Mouse (Mus musculus) heart, postnatal 0 days (tissue): ENCODE measurements around the gene Tut4. TPM values are rescaled to one million over a fixed set of nuclear protein-coding genes. Genes with fewer than 3 reads are reported as not detected.
A peak's percentile ranks its signal among the peaks of the same experiment; 100 is the strongest.

Experiments used
- ATAC-seq: fragments of 200-750 bp; cut with Nextera tagmentation; 2 replicates; pipeline ENCODE4 v1.8.0; 2017; ENCODE audit warnings: low read depth, moderate number of reproducible peaks, moderate library complexity; ENCODE audit not compliant: insufficient read depth
- DNase-seq: peaks from one replicate; pipeline ENCODE4 v3.0.0-alpha.2; 2016; ENCODE audit warnings: low spot score
- H3K27ac ChIP-seq: fragments of 300-500 bp; sonication (generic); 2 replicates; pipeline ENCODE4 v1.5.1; 2014; ENCODE audit warnings: low read depth, mild to moderate bottlenecking
- H3K27me3 ChIP-seq: fragments of 300-500 bp; sonication (generic); 2 replicates; pipeline ENCODE4 v1.6.1; 2014; ENCODE audit warnings: low read length, mixed read lengths; ENCODE audit not compliant: control insufficient read depth, insufficient read depth
- H3K36me3 ChIP-seq: fragments of 300-500 bp; sonication (generic); replicated peaks from 2 replicates; pipeline ENCODE4 v1.6.1; 2014; ENCODE audit warnings: low read length, mixed read lengths; ENCODE audit not compliant: control insufficient read depth, insufficient read depth
- H3K4me1 ChIP-seq: fragments of 300-500 bp; sonication (generic); 2 replicates; pipeline ENCODE4 v1.6.1; 2014; ENCODE audit warnings: antibody characterized with exemption; ENCODE audit not compliant: control insufficient read depth, insufficient read depth
- H3K4me2 ChIP-seq: fragments of 300-500 bp; sonication (generic); 2 replicates; pipeline ENCODE4 v1.6.1; 2014; ENCODE audit warnings: low read depth, mild to moderate bottlenecking, low read length, moderate library complexity
- H3K4me3 ChIP-seq: fragments of 300-500 bp; sonication (generic); 2 replicates; pipeline ENCODE4 v1.5.1; 2014; ENCODE audit warnings: low read depth, low read length
- H3K9ac ChIP-seq: fragments of 300-500 bp; sonication (generic); replicated peaks from 2 replicates; pipeline ENCODE4 v1.6.1; 2014; ENCODE audit warnings: low read depth, low read length, mixed read lengths
- H3K9me3 ChIP-seq: fragments of 300-500 bp; sonication (generic); replicated peaks from 2 replicates; pipeline ENCODE4 v1.6.1; 2016; ENCODE audit warnings: low read length; ENCODE audit not compliant: control insufficient read depth
- CTCF ChIP-seq: IDR thresholded peaks from 2 replicates; pipeline ENCODE4 v1.5.1; 2016; ENCODE audit warnings: antibody characterized with exemption, control low read depth, low read depth
- EP300 ChIP-seq: IDR thresholded peaks from 2 replicates; pipeline ENCODE4 v1.6.1; 2016; ENCODE audit warnings: antibody characterized with exemption, low read depth
- WGBS: fragments of 180-500 bp; shearing (Covaris S2); extraction: QIAGEN DNeasy Blood & Tissue Kit; methylation state at CpG from one replicate; pipeline ENCODE4 v1.1.7; 2014; 5-methylcytosine and 5-hydroxymethylcytosine counted together
- polyA plus RNA-seq: library from polyadenylated mRNA; unstranded; fragments of >200 nt; fragmentation: Nextera tagmentation; extraction: Ambion mirVana; gene quantifications from 2 replicates; pipeline ENCODE4 v1.2.1, GENCODE M21; 2015
- total RNA-seq: library from RNA; depleted of rRNA; stranded (reverse); fragments of >200 nt; gene quantifications from 2 replicates; pipeline ENCODE4 v1.2.3, GENCODE M21; 2014; ENCODE audit warnings: low replicate concordance

Tut4 gene
- total and polyA plus RNA-seq, 2 experiments from 2014 or later, result 35.8 to 56.3 TPM

DNA sequence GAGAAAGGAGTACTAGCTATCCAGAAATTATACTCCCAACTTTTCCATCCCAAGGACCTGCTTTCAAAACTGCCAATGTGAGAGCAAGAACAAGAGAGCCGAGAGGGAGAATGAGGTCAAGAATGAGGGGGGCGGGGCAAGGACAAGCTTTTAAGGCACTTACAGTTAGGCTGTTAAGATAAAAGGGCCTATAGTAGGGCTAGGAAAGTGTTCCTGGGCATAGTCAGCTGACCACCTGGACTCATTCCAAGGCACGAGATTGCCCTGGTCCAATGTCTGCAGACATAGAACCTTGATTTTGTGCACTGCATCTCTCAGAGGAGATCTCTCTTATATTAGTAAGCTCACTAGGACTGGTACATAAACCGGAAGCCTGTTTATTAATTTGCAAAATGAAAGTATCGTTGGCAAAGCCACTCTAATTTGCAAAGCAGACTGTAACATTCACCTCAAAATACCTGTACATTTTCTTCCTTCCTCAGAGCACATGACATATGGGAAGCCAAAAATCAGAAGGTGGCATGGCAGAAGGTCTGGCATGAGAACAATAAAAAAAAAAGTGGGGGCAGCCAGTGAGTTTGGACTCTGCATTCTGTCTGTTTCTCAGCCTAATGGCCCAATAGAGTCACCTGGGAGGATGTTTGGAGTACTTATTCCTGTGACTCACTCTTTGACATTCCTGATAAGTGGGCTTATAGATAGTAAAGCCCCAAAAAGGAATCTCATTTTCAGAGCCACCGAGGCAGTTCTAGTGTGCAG, 21.0 kb upstream of the Tut4 start:
- WGBS, result 39% methylated on average over 6 of the region's 6 CpGs
- peaks cover 10% of the 10 kb centered on the region for H3K4me1 ChIP-seq
- H3K36me3 ChIP-seq, result no peaks in the 10 kb centered on the region
- no peak overlapping the region for H3K4me3 ChIP-seq
- no peaks in the 10 kb centered on the region for H3K9me3 ChIP-seq
- no peak for TF ChIP-seq CTCF
- no peak for TF ChIP-seq EP300
- no peak overlapping the region for H3K4me2 ChIP-seq
- H3K27me3 ChIP-seq, result no peaks in the 10 kb centered on the region
- no peak overlapping the region for H3K27ac ChIP-seq
- no peak overlapping the region for H3K9ac ChIP-seq
- DNase-seq, result no peak
- ATAC-seq, result peak; percentile 53

DNA sequence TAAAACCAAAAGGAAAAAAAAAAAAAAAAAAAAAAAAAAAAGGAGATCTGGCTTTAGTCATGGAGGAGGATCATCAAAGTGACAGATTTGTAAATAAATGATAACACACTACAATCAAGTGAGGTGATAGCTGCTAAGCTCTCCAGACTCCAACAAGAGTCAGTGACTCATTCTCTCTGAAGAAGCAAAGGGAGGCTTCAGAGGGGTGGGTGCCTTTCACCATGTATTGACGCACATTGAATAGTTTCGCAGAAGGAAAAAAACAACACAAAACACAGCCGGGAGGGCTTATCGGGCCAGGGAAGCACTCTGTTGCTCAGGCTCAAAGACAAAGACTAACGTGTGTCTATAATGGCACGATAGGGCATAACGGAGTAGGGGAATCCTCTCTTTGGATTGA, 11.1 kb upstream of the Tut4 start:
- DNase-seq, result peak; percentile 13
- Histone ChIP-seq H3K4me1 (no peaks in the 10 kb centered on the region), H3K4me3 (no peak overlapping the region), H3K4me2 (no peak overlapping the region), H3K36me3 (no peaks in the 10 kb centered on the region), H3K9me3 (no peaks in the 10 kb centered on the region), H3K27ac (no peak overlapping the region), H3K27me3 (no peaks in the 10 kb centered on the region), H3K9ac (no peak overlapping the region)
- no peak for ATAC-seq
- WGBS, result 38% methylated on average over 7 of the region's 7 CpGs
- no peak for TF ChIP-seq EP300
- TF ChIP-seq CTCF, result no peak

- H3K36me3 ChIP-seq, result no peaks in the 10 kb centered on the region
- no peak for TF ChIP-seq EP300
- no peak for TF ChIP-seq CTCF
Measured at GRCm38 (mm10) chr4:108456028-108456427, 3.2 kb upstream of the Tut4 start.

DNA sequence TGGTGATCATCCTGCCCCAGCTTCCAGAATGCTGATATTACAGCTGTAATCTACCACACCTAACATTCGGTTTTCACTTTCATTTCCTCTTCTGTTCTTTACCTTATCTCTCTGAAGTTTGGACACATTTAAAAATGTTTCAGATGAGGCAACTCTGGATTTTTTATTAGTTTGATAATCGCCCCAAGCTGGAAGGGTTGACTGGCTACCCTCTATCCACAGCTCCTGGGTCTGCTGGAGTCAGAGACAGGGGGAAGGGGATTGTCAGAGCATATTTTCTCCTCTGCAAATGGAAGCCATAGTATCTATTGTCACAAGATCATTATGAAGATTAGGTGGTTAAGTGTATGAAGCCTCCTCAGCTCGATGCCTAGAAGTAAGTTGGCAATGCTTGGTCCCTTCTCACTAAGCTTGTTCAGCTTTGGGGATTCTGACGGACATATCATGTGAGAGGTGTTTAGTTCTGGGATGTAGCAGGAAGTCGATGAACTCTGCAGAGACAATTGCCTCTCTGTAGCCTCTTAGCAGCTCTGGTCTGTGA, 955 bp upstream of the Tut4 start:
- TF ChIP-seq EP300, result no peak
- no peak for TF ChIP-seq CTCF
- DNase-seq, result no peak
- Histone ChIP-seq H3K4me1 (peaks cover 15% of the 10 kb centered on the region; the same call in 1 of the 2 replicates), H3K9me3 (no peaks in the 10 kb centered on the region), H3K4me3 (peak overlapping the region; percentile 90; the same call in 1 of the 2 replicates), H3K27me3 (no peaks in the 10 kb centered on the region), H3K27ac (peak overlapping the region; percentile 98), H3K9ac (peak overlapping the region; percentile 90; the same call in 1 of the 2 replicates), H3K4me2 (peak overlapping the region; percentile 95), H3K36me3 (0 out of 2 replicates have a peak, but pooled peaks cover 4% of the 10 kb centered on the region)
- WGBS, result 31% methylated on average over 5 of the region's 5 CpGs
- no peak for ATAC-seq

More at GRCm38 (mm10) chr4:108456028-108456427, 3.2 kb upstream of the Tut4 start:
- H3K9me3 ChIP-seq, result no peaks in the 10 kb centered on the region
- DNase-seq (no peak), ATAC-seq (no peak)
- peaks cover 11% of the 10 kb centered on the region; the same call in 1 of the 2 replicates for H3K4me1 ChIP-seq
- H3K9ac ChIP-seq, result no peak overlapping the region
- H3K27ac ChIP-seq, result no peak overlapping the region
- WGBS, result 47% methylated on average over 2 of the region's 2 CpGs
- no peaks in the 10 kb centered on the region for H3K27me3 ChIP-seq
- H3K4me2 ChIP-seq, result no peak overlapping the region
- H3K4me3 ChIP-seq, result no peak overlapping the region

DNA sequence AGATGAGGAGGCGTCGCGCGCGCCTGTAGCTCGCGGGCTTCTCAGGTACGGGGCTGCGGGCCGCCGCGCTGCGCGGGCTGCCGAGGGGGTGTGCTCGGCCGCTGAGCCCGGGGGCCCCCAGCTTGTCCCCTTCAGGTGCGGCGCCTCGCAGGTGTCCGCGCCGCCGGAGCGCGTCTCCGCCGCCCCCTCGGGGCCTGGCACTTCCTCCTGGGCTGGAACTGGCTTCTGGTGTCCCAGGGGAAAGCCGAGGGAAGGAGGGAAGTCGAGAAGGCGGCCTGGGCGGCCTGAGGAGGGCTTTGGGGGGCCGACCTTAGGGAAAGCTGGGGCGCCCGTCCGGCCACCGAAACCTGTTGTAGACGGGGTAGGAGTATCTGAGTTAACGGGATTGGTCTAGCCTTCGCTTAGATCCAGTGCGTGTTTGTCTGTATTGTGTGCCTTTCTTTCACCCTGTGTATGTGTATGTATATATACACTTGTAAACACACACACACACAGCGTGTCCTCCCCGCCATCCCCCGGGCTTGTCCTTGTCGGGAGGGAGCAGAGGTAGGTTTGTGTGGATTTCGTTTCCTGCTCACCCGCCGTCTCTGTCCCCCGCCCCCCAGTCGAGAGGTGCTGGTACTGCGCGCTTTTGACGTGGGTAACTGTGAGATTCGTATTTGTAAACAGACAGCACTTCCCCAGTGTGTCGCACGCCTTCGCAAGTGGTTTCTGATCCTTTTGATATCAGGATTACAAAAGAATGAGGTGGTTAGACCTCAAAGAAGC, 1.1 kb downstream of the Tut4 start:
- Histone ChIP-seq H3K36me3 (0 out of 2 replicates have a peak, but pooled peaks cover 4% of the 10 kb centered on the region), H3K4me3 (peak overlapping the region; percentile 90), H3K27ac (peak overlapping the region; percentile 98), H3K9ac (peak overlapping the region; percentile 90), H3K4me2 (peak overlapping the region; percentile 95), H3K27me3 (no peaks in the 10 kb centered on the region), H3K4me1 (peaks cover 15% of the 10 kb centered on the region; the same call in 1 of the 2 replicates), H3K9me3 (no peaks in the 10 kb centered on the region)
- WGBS, result under 1% methylated on average over 54 of the region's 59 CpGs
- ATAC-seq (peak; percentile 25), DNase-seq (peak; percentile 43)
- TF ChIP-seq EP300 (no peak), CTCF (no peak)
